Mouse (Mus musculus) limb, embryonic 15.5 days (tissue): ENCODE results near the gene Dennd1c. TPM values are rescaled to one million over a fixed set of nuclear protein-coding genes. Genes with fewer than 3 reads are reported as not detected.
"Not testable (repeated sequence)": the region's sequence is repeated elsewhere in the genome, so short reads cannot be mapped to it uniquely, and the experiment has no call there.

Source experiments
- ATAC-seq: fragments of 200-750 bp; cut with Nextera tagmentation; 2 replicates; pipeline ENCODE4 v1.8.0; 2017; ENCODE audit warnings: low read depth, moderate TSS enrichment; ENCODE audit not compliant: insufficient number of reproducible peaks, low FRiP score, low TSS enrichment
- H3K27ac ChIP-seq: fragments of 300-500 bp; sonication (generic); 2 replicates; pipeline ENCODE4 v1.5.1; 2015; ENCODE audit warnings: moderate library complexity, mild to moderate bottlenecking, inconsistent platforms
- H3K27me3 ChIP-seq: fragments of 300-500 bp; sonication (generic); 2 replicates; pipeline ENCODE4 v1.6.1; 2015; ENCODE audit warnings: inconsistent platforms
- H3K36me3 ChIP-seq: fragments of 300-500 bp; sonication (generic); 2 replicates; pipeline ENCODE4 v1.6.1; 2015; ENCODE audit warnings: inconsistent platforms
- H3K4me1 ChIP-seq: fragments of 300-500 bp; sonication (generic); 2 replicates; pipeline ENCODE4 v1.6.1; 2015; ENCODE audit warnings: inconsistent platforms
- H3K4me2 ChIP-seq: fragments of 300-500 bp; sonication (generic); 2 replicates; pipeline ENCODE4 v1.6.1; 2015; ENCODE audit warnings: mild to moderate bottlenecking, inconsistent platforms
- H3K4me3 ChIP-seq: fragments of 300-500 bp; sonication (generic); 2 replicates; pipeline ENCODE4 v1.5.1; 2015; ENCODE audit warnings: mild to moderate bottlenecking, inconsistent platforms
- H3K9ac ChIP-seq: fragments of 300-500 bp; sonication (generic); 2 replicates; pipeline ENCODE4 v1.6.1; 2015; ENCODE audit warnings: inconsistent platforms
- H3K9me3 ChIP-seq: fragments of 300-500 bp; sonication (generic); 2 replicates; pipeline ENCODE4 v1.6.1; 2016; ENCODE audit warnings: inconsistent platforms
- WGBS: fragments of 180-500 bp; shearing (Covaris S2); methylation state at CpG from one replicate; pipeline ENCODE4 v1.1.7; 2015; 5-methylcytosine and 5-hydroxymethylcytosine counted together
- polyA plus RNA-seq: library from polyadenylated mRNA; unstranded; fragments of >200 nt; fragmentation: Nextera tagmentation; extraction: Ambion mirVana; gene quantifications from 2 replicates; pipeline ENCODE4 v1.2.1, GENCODE M21; 2015

Gene Dennd1c
- polyA plus RNA-seq, 1 experiment from 2014 or later: 2.2 TPM

DNA sequence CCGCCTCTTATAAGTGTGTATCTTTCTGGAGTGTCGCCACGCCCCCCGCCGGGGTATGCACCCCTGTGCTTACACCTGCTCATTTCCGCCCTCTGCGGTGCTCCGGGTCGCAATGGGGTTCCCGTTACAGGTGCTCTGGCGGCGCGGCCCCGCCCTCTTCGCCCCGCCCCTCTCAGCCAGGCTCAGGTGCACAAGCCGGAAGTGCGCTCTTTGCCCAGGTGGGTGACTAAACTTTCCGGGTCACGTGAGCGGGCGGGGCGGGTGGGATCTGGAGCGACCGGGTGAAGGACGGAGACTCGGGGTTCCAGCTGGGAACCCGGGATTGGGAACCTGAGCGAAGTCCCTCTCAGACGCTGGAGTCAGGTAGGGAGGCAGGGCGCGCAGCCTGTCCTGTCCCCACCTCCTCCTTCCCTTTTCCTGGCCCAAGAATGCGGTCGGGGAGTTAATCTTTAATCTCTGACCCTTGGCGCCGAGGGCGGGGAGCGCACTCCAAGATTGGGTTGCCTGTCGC, 16.2 kb downstream of the Dennd1c start:
- ATAC-seq: no peak
- Histone ChIP-seq H3K4me2 (peak overlapping the region; percentile 37), H3K36me3 (no peaks in the 10 kb centered on the region), H3K9ac (0 out of 2 replicates have a peak overlapping the region, but pooled peaks have one; percentile 5), H3K27me3 (peaks cover 60% of the 10 kb centered on the region), H3K9me3 (no peaks in the 10 kb centered on the region), H3K27ac (no peak overlapping the region), H3K4me1 (peaks cover 32% of the 10 kb centered on the region), H3K4me3 (peak overlapping the region; percentile 35)
- WGBS: 2% methylated on average over 39 of the region's 39 CpGs

GRCm38 (mm10) chr17:57061069-57061468, 17.2 kb downstream of the Dennd1c start:
- peaks cover 58% of the 10 kb centered on the region for H3K27me3 ChIP-seq
- H3K4me1 ChIP-seq: peaks cover 32% of the 10 kb centered on the region
- ATAC-seq: no peak
- no peak overlapping the region for H3K9ac ChIP-seq
- H3K4me2 ChIP-seq: no peak overlapping the region
- no peak overlapping the region for H3K4me3 ChIP-seq
- 40% methylated on average over 10 of the region's 10 CpGs for WGBS
- no peaks in the 10 kb centered on the region for H3K9me3 ChIP-seq
- no peaks in the 10 kb centered on the region for H3K36me3 ChIP-seq
- no peak overlapping the region for H3K27ac ChIP-seq

- Histone ChIP-seq H3K27me3 (peaks cover 53% of the 10 kb centered on the region), H3K4me3 (peak overlapping the region; percentile 64), H3K27ac (no peak overlapping the region), H3K4me1 (peaks cover 32% of the 10 kb centered on the region), H3K36me3 (no peaks in the 10 kb centered on the region), H3K4me2 (peak overlapping the region; percentile 91), H3K9me3 (no peaks in the 10 kb centered on the region), H3K9ac (no peak overlapping the region)
- peak; percentile 87 for ATAC-seq
- under 1% methylated on average over 44 of the region's 44 CpGs for WGBS
Observed at GRCm38 (mm10) chr17:57060231-57060801, 18.0 kb downstream of the Dennd1c start.

DNA sequence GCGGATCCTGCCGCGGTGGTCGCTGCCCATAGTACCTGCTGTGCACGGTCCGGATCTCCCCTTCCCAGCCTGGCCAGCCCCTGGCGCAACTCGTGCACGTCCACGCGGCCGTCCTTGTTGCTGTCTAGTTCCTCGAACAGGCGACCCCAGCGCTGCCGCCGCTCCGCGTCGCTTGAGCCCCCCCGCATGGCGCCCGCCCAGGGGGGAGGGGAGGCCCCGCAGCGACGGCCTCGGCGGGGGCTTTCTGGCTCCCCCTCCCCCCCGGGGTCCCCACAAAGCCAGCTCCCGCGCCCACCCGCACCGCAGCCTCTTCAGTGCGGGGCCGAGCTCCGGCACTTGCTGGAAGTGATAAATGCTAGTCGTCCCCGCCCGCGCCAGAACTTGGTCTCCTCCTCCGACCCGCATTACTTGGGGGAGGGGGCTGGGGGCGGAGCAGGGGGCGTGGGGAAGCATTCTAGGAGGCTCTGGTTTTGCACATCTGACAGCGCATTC, 18.8 kb downstream of the Dennd1c start, which contains the start of gene Slc25a23:
Gene Slc25a23, minus strand, starts transcription at position 378 of the 492 bp plus-strand sequence.
- under 1% methylated on average over 35 of the region's 45 CpGs for WGBS
- Histone ChIP-seq H3K27me3 (peaks cover 45% of the 10 kb centered on the region), H3K4me2 (peak within 1 kb of the TSS; percentile 91), H3K9me3 (no peaks in the 10 kb centered on the region), H3K27ac (no peak within 1 kb of the TSS), H3K4me1 (peaks cover 32% of the 10 kb centered on the region), H3K4me3 (peak within 1 kb of the TSS; percentile 64), H3K36me3 (0 out of 2 replicates have a peak, but pooled peaks cover 7% of the 10 kb centered on the region), H3K9ac (peak within 1 kb of the TSS; percentile 47)
- ATAC-seq: peak; percentile 62

- no peak for ATAC-seq
- H3K4me2 ChIP-seq: peak within 1 kb of the TSS; percentile 91
- no peak within 1 kb of the TSS for H3K27ac ChIP-seq
- H3K9me3 ChIP-seq: no peaks in the 10 kb centered on the region
- peak within 1 kb of the TSS; percentile 64 for H3K4me3 ChIP-seq
- H3K9ac ChIP-seq: peak within 1 kb of the TSS; percentile 47
- H3K4me1 ChIP-seq: peaks cover 32% of the 10 kb centered on the region
- WGBS: 1% methylated on average over 19 of the region's 22 CpGs
- H3K36me3 ChIP-seq: 0 out of 2 replicates have a peak, but pooled peaks cover 10% of the 10 kb centered on the region
- H3K27me3 ChIP-seq: peaks cover 40% of the 10 kb centered on the region
Observed at GRCm38 (mm10) chr17:57058891-57059485, 19.3 kb downstream of the Dennd1c start, which contains the start of gene Crb3. Gene Crb3 (plus strand): TSS chr17:57059105.

DNA sequence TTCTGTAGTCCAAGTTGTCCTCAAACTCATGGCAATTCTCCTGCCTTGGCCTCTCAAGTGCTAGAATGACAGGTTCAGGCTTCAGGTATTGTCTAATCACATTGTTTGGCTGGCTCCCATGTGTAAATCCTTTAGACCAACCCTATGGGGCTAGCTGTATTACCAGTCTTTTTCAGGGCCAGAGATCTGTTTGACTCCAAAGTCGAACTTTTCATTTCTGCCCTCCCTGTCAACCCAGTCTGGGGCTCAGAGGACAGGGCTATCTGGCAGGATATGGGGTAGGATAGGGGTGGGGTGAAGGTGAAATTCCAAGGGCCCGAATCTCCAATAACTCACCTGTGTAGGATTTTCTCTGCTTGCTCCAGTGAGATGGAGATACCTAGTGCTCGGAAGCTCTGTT, 22.1 kb downstream of the Dennd1c start:
- WGBS: 73% methylated on average over 3 of the region's 3 CpGs

DNA sequence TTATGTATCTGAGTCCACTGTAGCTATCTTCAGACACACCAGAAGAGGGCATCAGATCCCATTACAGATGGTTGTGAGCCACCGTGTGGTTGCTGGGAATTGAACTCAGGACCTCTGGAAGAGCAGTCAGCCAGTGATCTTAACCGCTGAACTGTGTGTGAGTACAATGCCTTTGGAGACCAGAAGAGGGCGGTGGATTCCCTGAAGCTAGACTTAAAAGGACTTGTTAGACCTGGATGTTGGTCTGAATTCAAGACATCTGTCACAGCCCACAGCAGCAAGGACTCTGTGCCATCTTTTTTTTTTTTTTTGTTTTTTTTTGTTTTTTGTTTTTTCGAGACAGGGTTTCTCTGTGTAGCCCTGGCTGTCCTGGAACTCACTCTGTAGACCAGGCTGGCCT, 26.6 kb downstream of the Dennd1c start:
- H3K9me3 ChIP-seq, H3K27me3 ChIP-seq, H3K27ac ChIP-seq, ATAC-seq, H3K4me3 ChIP-seq, H3K4me1 ChIP-seq, H3K9ac ChIP-seq, H3K4me2 ChIP-seq: not testable (repeated sequence)
- H3K36me3 ChIP-seq: peaks cover 22% of the 10 kb centered on the region; the same call in 1 of the 2 replicates
- 78% methylated on average over 4 of the region's 4 CpGs for WGBS

More for the DNA sequence above, 22.1 kb downstream of the Dennd1c start:
- Histone ChIP-seq H3K27me3 (peaks cover 14% of the 10 kb centered on the region), H3K9ac (no peak overlapping the region), H3K27ac (no peak overlapping the region), H3K4me2 (no peak overlapping the region), H3K4me3 (no peak overlapping the region), H3K9me3 (no peaks in the 10 kb centered on the region), H3K4me1 (peaks cover 20% of the 10 kb centered on the region), H3K36me3 (peaks cover 22% of the 10 kb centered on the region; the same call in 1 of the 2 replicates)
- no peak for ATAC-seq

GRCm38 (mm10) chr17:57048816-57049215, 29.5 kb downstream of the Dennd1c start:
- ATAC-seq: no peak
- 97% methylated on average over 3 of the region's 3 CpGs for WGBS
- no peak overlapping the region for H3K4me3 ChIP-seq
- no peak overlapping the region for H3K27ac ChIP-seq
- no peak overlapping the region for H3K9ac ChIP-seq
- H3K4me2 ChIP-seq: no peak overlapping the region
- no peaks in the 10 kb centered on the region for H3K9me3 ChIP-seq
- peaks cover 12% of the 10 kb centered on the region; the same call in 1 of the 2 replicates for H3K36me3 ChIP-seq
- no peaks in the 10 kb centered on the region for H3K27me3 ChIP-seq
- no peaks in the 10 kb centered on the region for H3K4me1 ChIP-seq

GRCm38 (mm10) chr17:57047406-57047805, 30.9 kb downstream of the Dennd1c start:
- WGBS: 31% methylated on average over 5 of the region's 5 CpGs
- H3K36me3 ChIP-seq: peaks cover 2% of the 10 kb centered on the region; the same call in 1 of the 2 replicates
- H3K4me2 ChIP-seq: no peak overlapping the region
- 0 out of 2 replicates have a peak, but pooled peaks have one; percentile 45 for ATAC-seq
- no peaks in the 10 kb centered on the region for H3K27me3 ChIP-seq
- H3K9ac ChIP-seq: no peak overlapping the region
- H3K4me3 ChIP-seq: no peak overlapping the region
- no peaks in the 10 kb centered on the region for H3K4me1 ChIP-seq
- H3K27ac ChIP-seq: no peak overlapping the region
- no peaks in the 10 kb centered on the region for H3K9me3 ChIP-seq

DNA sequence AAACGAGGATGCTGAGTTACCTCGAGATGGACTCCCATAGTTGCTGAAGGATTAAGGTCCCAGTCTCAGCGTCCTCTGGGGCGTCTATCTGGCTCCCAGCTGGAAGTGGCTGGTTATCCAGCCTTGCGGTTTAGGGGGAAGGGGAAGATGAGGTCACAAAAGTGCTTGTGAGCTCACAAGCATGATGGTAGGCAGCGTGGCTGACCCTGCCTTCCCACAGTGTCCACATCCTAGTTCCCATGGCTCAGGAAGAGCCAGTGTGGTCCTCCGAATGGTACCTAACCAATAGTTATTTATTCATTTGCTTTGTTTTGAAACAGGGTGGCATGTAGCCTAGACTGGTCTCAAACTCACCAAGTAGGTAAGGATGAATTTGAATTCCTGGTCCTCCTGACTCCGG, 36.8 kb downstream of the Dennd1c start, which contains the start of gene Slc25a41:
Gene Slc25a41, minus strand, starts transcription at position 101 of the 400 bp plus-strand sequence.
- WGBS: 68% methylated on average over 8 of the region's 8 CpGs
- H3K27ac ChIP-seq: no peak within 1 kb of the TSS
- ATAC-seq: no peak
- H3K9ac ChIP-seq: no peak within 1 kb of the TSS
- no peaks in the 10 kb centered on the region for H3K36me3 ChIP-seq
- peaks cover 8% of the 10 kb centered on the region; the same call in 1 of the 2 replicates for H3K4me1 ChIP-seq
- H3K9me3 ChIP-seq: 0 out of 2 replicates have a peak, but pooled peaks cover 3% of the 10 kb centered on the region
- no peak within 1 kb of the TSS for H3K4me3 ChIP-seq
- no peak within 1 kb of the TSS for H3K4me2 ChIP-seq
- peaks cover 15% of the 10 kb centered on the region for H3K27me3 ChIP-seq

DNA sequence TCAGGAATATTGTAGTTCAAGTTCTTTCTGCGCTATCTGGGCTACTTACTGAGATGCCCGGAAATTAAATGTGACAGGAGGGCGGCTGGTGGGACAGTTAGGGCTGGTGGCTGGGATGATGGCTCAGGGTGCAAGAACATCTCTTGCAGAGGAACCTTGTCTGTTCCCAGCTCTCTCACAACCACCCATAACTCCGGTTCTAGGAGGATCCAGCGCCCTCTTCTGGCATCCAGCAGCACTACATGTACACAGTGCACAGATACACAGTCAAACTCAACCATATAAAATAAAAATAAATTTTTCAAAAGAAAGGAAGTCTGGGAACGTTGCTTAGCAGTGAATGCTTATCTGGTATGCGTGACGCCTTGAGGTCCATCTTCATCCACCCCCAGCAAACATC, 39.3 kb downstream of the Dennd1c start:
- ATAC-seq: no peak
- WGBS: 41% methylated on average over 8 of the region's 8 CpGs
- no peak overlapping the region for H3K4me3 ChIP-seq
- H3K9ac ChIP-seq: no peak overlapping the region
- H3K27ac ChIP-seq: no peak overlapping the region
- peaks cover 8% of the 10 kb centered on the region; the same call in 1 of the 2 replicates for H3K4me1 ChIP-seq
- H3K36me3 ChIP-seq: no peaks in the 10 kb centered on the region
- peaks cover 15% of the 10 kb centered on the region for H3K27me3 ChIP-seq
- H3K9me3 ChIP-seq: 0 out of 2 replicates have a peak, but pooled peaks cover 3% of the 10 kb centered on the region
- no peak overlapping the region for H3K4me2 ChIP-seq

DNA sequence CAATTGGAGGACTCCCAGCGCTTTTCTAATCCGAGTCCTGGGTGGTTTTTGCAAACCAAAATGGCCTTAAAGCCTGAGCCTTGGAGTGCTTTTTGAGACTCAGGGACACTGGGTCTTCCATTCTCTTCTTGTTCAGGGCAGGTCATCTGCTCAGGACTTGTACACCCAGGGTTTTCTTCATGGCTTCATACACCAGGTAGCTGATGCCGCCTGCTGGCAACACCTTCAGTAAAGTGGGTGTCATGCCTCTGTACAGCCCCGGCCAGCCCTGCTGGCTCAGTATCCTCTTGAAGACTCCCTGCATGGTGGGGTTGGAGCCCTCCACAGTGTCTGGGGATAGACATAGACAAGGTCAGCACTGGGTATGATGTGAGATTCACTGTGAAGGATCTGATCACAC, 45.5 kb downstream of the Dennd1c start:
- Histone ChIP-seq H3K4me1 (peaks cover 16% of the 10 kb centered on the region), H3K27me3 (peaks cover 3% of the 10 kb centered on the region; the same call in 1 of the 2 replicates), H3K4me3 (no peak overlapping the region), H3K9me3 (no peaks in the 10 kb centered on the region), H3K36me3 (peaks cover 10% of the 10 kb centered on the region), H3K4me2 (no peak overlapping the region), H3K27ac (peak overlapping the region; percentile 93), H3K9ac (no peak overlapping the region)
- ATAC-seq: no peak
- 90% methylated on average over 4 of the region's 4 CpGs for WGBS
